Mouse (Mus musculus) small intestine, adult 2 months (tissue): ENCODE measurements at regions not wholly inside any gene's neighbourhood (a gene's known extent, or its start where the extent isn't known, plus 50 kb on each side); places are given as distances from the start of the nearest gene placed in this dataset.

ENCODE experiments used
- CTCF ChIP-seq: fragments of 200-500 bp; IDR thresholded peaks from 2 replicates; pipeline ENCODE4 v1.5.1; 2012; ENCODE audit warnings: low read depth, mild to moderate bottlenecking, control low read depth, inconsistent platforms, low read length, moderate library complexity, mixed read lengths; ENCODE audit not compliant: insufficient replicate concordance, insufficient read length; ENCODE audit errors: extremely low read depth
- POLR2A ChIP-seq: fragments of 200-500 bp; IDR thresholded peaks from 2 replicates; pipeline ENCODE4 v1.6.1; 2012; ENCODE audit warnings: low read depth, mild to moderate bottlenecking, control low read depth, inconsistent platforms, low read length, moderate library complexity

GRCm38 (mm10) chr7:68823189-68823588, 74.1 kb upstream of the Arrdc4 start:
- TF ChIP-seq POLR2A (no peak), CTCF (peak; percentile 96; the same call in 1 of the 2 replicates)
